Mouse (Mus musculus): Measurements from ENCODE around the gene Ugt1a5.

- TF ChIP-seq MAFK (IDR thresholded peaks at IDR 0.05; ENCODE audit: insufficient read depth, low read depth, low read length) (no peak), HCFC1 (IDR thresholded peaks at IDR 0.05; ENCODE audit: borderline replicate concordance, insufficient read depth, low read length) (no peak)
Measured at GRCm38 (mm10) chr1:88226670-88227379, 61.0 kb downstream of the Ugt1a5 start, which contains the start of gene Mroh2a.

All from ES-E14 (cell line).